Mouse (Mus musculus): ENCODE results near the gene Sh2d2a. TPM values are rescaled to one million over a fixed set of nuclear protein-coding genes. Genes with fewer than 3 reads are reported as not detected.
"Not testable (repeated sequence)": the region's sequence is repeated elsewhere in the genome, so short reads cannot be mapped to it uniquely, and the experiment has no call there.

The Sh2d2a gene
- total RNA-seq, 2 experiments from 2014 or later: 0.33 to 0.80 TPM

DNA sequence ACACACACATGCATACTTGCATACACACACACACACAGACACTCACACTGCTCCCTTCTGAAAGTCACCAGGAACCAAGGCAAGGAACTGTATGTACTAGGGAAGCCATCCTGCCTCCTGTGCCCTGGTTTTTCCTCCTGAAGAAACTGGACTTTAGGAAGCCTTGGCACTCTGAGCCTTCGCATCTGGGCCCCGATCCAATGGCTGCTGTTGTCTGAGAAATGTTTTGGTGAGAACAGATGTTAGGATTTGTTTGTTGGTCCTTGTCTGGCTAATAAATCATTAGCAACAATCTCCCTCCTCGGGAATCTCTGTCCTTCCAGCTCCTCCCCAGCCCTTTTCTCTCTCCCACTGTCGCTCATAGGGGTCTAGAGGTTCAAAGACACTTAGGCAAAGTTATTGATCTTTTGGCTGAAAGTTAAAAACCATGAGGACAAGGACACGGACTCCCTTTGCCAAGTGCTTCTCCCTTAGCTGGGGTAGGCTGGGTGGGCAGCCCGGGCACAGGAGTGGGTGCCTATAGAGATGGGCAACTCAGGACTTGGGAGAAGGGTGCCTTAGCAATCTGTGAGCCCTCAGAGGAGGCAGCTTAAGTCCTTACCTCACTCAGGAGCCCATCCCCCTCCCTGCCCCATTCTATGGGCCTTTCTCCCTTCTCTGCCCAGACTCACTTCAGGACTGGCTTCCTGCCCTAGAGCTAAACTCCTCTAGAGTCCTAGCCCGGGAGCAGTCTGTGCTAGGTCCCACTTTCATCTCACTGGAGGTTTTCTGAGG, 8.4 kb downstream of the Sh2d2a start:
- DNase-seq (ENCODE audit: low spot score in 2 of 2): no peak

DNA sequence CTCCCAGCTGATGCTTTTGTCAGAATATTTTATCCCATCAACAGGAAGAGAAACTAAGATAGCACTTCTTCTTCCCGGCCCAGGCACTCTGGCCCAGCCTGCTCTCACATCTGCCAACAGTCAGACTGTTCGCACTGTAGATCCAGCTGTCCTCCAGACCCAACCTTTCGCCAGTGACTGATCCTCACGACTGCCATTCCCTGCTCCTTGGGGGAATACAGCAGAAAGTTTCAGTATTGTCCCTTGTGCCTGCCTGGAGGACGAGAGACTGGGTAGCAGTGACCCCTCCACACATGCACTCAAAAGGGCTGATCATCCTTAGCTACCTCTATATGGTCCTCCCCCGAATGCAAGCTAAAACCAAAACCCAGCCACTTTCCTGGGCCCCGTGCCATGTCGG, 9.4 kb downstream of the Sh2d2a start:
- no peak for DNase-seq (ENCODE audit: low spot score in 2 of 2)

DNA sequence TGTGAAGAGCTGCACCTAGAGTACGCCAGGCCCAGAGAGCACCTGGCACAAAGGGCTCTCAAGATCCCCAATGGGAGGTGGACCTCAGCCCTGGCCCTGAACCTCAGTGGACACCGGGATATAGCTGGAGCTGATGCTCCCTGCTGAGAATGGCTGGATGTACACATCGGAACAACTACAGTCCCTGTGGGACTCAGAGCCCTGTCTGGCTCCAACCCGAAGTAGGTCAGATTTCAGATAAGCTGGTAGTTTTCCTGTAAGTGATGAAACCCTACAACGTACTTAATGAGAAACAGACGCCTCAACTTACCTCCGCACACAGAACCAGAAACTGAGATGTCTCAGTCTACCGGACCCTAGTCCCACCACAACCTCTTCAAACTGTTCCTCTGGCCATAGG, 11.1 kb downstream of the Sh2d2a start:
- no peak for DNase-seq (ENCODE audit: low spot score in 2 of 2)

DNA sequence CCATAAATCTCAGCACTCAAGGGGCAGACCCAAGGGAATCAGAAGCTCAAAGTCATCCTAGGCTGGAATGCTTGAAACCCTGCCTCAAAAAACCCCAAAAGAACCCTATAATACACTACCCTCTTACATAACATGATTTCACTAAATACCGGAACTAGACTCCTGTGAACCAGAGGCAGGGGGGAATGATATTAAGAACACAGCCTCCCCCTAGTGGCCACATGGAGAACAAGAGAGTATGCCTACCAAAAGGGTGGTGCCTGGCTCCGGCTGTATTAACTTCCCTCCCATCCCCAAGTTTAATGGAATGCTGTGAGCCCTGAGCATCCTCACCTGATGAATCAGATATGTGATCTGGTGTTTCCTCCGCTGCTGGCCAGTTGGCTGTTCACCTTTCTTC, 13.3 kb downstream of the Sh2d2a start:
- DNase-seq (ENCODE audit: low spot score in 2 of 2): peak; percentile 40 to 46

DNA sequence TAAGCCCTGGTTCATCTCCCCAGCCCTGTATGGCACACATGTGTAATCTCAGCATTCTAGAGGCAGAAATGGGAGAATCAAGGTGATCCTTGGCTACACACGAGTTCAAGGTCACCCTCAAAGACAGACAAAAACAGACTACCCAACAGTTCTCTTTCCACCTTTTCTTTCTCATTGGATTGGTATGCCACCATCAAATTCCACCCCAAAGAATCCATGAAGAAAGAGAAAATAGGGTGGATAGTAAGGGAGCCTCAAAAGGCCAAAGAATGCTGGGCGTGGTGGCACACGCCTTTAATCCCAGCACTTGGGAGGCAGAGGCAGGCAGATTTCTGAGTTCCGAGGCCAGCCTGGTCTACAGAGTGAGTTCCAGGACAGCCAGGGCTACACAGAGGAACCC, 17.6 kb downstream of the Sh2d2a start:
- not testable (repeated sequence) for DNase-seq (ENCODE audit: low spot score in 2 of 2)

DNA sequence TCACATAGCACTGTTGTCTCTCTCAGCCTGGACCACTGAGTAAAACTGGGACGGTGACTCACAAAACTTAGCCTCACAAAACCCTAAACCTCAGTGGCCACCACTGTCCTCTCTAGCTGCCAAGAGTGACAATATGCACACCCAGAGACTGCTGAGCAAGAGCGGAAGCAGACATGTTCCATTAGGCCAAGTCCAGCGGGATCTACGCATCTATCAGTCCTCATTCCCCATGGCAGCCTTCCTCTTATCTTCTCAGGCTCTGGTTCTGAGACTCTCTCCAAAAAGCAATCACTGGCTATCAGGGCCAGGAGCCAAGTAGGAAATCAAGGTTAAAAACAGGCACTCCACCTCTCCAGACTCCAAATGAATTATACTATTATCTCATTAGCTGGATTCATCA, 31.2 kb downstream of the Sh2d2a start:
- no peak for DNase-seq (ENCODE audit: low spot score in 2 of 2)

DNA sequence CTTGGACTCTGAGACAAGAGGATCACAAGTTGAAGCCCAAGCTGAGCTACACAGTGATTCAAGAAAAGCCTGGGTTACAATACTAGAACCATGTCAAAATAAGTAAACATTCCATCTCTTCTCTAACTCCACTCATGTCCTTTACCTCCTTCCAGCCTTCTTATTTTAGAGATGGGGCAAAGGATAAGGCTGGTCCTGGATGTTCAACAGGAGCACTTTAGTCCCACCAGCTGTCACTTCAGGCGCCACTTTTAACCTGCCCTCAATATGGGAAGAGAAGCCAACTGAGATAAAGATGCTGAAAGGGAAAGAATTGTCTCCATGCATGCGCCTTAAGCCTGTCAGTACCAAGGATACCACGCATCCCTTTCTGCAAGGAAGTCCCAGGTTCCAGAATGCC, 37.7 kb downstream of the Sh2d2a start:
- DNase-seq (ENCODE audit: low spot score in 2 of 2): no peak

DNA sequence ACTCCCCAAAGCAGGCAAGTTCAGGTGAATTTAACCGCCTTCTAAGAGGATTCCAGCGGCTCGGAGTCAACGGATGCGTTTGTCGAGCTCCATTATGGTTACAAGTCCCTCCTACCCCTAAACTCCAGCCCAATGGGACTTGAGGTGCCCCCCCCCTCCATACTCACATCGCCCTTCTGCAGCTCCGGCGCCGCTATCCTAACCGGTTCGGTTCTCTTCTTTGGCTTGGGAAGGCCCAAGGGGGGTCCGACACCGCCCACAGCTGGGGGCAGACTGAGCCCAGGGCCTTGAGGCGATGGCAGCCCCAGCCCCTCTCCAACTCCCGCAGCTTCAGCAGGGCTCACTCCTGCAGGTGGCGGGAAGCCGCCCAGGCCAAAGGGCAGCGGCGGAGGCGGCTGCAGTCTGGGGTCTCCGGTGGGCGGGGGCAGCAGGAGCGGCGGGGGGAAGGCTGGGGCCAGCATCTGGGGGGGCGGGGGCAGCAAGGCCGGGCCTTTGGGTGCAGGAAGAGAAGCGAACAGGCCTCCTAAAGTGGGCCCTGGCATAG, 38.2 kb downstream of the Sh2d2a start:
- peak; percentile 41 to 50 for DNase-seq (ENCODE audit: low spot score in 2 of 2)

DNA sequence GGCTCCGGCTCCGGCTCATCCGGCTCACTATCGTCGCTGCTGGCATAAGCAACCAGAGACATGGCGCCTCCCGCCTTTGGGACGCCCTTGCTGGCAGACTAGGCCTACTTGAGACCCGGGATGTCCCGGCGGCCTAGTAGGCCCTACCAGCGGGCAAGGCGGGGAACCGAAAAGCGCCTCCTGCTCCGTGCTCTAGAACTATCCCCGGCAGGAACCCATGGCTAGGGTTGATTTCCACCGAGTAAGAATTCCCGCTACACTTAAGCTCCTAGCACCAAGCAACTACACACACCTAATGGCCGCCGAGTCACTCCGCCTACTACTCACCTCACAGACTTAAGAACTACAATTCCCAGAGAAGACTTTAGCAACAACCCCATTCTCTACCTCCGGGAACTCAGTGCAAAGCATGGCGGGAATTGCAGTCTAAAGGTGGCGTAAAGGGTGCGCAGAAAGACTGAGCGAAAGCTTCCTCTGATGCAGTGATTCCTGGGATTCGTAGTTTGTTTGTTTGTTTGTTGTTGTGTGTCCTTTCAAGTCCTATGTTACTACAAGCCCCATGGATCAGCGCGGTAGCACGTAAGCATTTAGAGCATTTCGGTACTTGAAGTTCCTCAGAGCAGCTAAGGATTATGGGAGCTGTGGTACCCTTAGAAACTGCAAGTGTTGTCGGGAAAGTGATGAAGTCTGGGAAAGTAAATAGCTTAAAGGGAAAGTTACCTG, 38.9 kb downstream of the Sh2d2a start, which contains the start of gene Prcc:
Gene Prcc, minus strand, starts transcription at position 328 of the 723 bp plus-strand sequence.
- peak; percentile 65 to 71 for DNase-seq (ENCODE audit: low spot score in 2 of 2)

DNA sequence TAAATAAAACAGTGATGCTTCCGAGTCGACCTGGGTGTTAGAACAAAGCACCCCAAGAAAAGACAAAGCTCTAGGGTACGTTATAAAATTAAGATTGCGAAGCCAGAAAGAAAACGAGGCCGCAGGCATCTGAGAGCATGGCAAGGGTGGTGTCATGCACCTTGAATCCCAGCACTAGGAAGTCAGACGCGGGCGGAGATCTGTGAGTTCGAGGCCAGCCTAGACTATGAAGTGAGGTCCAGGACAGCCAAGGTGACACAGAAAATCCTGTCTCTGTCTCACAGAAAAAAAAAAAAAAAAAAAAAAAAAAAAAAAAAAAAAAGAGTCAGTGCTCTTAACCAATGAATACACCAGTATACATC, 39.4 kb downstream of the Sh2d2a start:
- DNase-seq (ENCODE audit: low spot score in 2 of 2): peak; percentile 43 to 46

DNA sequence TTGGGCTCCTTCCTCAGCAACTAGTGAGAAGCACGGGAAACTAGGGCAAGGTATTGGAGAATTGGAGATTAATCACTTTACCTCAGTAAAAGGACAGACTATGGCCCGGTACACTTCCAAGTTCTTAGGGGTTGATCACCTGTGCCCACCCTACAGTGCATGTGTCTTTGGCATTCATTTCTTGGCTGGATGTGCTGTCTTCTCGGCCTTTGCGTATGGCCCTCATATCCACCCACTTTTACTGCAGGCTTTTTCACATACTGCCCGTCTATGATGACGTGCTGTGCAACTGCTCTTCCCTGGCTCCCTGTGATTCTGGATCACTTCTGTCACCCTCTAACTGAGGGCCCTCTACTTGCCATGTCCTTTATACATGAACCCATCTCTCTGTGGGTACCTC, 39.9 kb downstream of the Sh2d2a start:
- DNase-seq (ENCODE audit: low spot score in 2 of 2): no peak

DNA sequence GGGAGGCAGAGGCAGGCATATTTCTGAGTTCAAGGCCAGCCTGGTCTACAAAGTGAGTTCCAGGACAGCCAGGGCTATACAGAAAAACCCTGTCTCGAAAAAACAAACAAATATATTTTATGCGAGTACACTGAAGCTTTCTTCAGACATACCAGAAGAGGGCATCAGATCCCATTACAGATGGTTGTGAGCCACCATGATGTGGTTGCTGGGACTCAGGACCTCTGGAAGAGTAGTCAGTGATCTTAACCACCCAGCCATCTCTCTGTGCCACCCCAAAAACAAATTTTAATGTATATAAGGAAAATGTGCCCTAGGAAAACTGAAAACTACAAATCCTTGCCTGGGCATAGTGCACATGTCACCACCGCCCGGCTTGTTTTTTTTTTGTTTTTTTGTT, 40.8 kb downstream of the Sh2d2a start:
- DNase-seq (ENCODE audit: low spot score in 2 of 2): not testable (repeated sequence)

DNA sequence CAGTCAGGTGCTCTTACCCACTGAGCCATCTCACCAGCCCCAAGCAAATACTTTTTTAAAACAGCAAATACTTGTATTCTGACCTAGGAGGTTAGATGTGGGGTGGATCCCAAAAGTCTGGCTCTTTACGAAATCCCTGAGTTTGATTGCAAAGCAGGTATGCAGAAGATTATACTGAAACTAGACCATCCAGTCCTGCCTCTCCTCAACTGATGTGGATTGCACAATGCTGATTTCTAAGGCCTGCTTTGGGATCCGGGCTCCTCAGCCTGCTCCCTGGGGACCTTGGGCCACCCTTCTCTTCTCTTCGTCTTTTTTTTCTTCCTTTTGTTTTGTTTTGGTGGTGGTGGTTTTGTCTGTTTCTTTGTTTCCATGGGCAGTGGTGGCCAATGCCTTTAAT, 44.9 kb downstream of the Sh2d2a start:
- DNase-seq (ENCODE audit: low spot score in 2 of 2): no peak

DNA sequence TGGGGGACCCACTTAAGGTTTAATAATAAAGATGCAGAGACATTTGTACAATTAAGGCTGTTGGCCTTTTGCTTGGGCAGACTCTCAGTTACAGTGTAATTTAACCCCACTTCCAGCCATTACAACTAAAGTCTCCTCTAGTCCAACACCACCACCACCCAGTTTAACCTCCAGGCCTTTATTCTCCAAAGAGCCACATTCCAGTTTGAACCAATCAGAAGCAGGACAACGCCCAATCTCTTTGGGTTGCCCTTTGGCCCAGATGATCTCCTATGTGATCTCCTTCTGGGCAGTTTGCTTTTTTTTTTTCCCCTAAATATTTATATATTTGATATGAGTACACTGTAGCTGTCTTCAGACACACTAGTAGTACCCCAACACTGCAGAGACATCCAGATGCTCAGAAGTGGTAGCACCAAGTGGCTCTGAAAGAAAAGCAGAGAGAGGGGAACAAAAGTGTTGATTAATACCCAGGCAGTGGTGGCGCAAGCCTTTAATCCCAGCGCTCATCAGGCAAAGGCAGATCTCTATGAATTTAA, 46.9 kb downstream of the Sh2d2a start:
- no peak for DNase-seq (ENCODE audit: low spot score in 2 of 2)

DNA sequence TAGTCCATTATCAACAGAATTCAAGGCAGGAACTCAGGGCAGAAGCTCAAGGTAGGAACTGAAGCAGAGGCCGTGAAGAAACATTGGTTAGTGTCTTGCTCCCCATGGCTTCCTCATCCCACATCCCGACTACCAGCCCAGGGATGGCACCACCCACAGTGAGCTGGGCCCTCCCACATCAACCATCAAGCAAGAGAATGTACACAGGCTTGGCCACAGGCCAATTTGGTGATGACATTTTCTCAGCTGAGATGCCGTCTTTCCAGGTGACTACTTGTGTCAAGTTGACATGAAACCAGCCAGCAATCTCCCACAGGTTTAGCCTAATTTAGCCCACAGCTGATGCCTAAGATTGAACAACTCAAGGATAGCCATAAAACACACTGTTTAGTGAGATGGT, 52.7 kb downstream of the Sh2d2a start:
- DNase-seq (ENCODE audit: low spot score in 2 of 2): no peak

DNA sequence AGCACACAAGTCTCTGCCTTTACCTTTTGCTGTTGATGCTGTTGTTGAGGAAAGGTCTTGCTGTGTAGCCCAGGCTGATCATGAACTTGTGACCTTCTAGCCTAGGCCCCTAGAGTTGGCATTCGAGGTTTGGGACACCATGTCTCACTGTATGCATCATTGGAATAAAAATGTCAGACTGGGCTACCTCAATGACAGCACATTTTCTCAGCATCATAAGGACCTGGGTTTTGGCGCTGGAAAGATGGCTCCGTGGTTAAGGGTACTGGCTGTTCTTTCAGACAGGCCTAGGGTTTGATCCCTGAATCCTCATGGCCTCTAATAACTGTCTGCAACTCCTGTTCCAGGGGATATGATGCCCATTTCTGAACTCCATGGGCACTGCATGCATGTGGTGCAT, 53.2 kb downstream of the Sh2d2a start:
- DNase-seq (ENCODE audit: low spot score in 2 of 2): no peak

DNA sequence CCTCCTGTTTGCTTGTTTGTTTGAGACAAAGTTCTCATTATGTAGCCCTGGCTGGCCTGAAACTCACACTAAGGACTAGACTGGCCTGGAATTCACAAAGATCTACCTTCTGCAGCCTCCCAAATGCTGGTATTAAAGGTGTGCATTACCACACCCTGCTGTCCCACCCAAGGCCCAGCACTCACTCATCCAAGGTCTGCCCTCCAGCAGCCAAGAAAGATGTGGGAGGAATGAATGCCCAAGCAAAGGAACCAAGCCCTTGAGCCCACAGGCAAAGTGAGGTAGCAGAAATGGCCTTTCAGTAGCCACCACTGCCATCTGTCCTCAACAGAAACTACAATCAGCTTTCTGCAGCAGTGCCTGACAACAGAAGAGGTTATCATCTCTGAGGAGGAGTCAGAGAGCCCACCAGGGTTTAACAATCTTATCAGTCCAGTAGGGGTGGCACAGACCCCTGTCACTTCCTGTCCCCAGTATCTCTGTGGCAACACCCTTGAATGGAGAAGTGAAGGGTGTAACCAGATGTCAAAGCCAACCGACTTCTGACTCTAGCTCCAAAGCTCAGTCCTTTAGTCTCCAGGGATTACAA, 54.6 kb downstream of the Sh2d2a start:
- DNase-seq (ENCODE audit: low spot score in 2 of 2): no peak

DNA sequence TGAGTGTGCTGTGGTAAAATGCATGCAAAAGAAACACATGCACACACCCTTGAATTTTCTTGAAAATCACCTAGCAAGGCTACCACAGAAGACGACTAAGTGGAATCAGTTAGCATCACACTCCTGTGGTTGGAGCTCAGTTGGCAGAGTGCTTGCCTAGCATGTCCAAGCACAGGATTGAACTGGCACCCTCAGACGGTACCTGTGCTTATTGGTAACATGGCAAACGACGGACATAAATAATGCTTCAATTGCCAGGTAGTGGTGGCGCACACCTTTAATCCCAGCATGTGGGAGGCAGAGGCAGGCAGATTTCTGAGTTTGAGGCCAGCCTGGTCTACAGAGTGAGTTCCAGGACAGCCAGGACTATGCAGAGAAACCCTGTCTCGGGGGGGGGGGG, 55.4 kb downstream of the Sh2d2a start:
- not testable (repeated sequence) for DNase-seq (ENCODE audit: low spot score in 2 of 2)

DNA sequence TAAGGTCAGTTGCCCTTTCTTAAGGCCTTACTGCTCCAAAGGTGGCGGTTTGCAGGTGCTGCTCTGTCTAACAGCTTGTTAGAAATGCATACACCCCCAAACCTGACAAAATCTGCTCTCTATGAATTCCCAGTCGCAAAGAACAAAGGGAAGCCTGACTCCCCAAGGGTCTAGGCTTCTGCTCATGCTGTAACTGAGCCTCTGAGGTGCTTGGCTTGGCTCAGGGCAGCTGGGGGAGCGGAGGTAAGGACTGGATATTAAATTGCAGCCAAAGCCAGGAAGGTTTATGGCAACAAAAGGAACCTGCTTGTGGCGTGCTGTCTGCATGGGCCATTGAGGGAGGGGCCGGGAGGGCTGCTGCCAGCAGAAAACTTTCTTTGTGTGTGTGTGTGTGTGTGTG, 57.3 kb downstream of the Sh2d2a start:
- no peak for DNase-seq (ENCODE audit: low spot score in 2 of 2)
